Mouse (Mus musculus): Measurements from ENCODE around the gene Hras. TPM values are rescaled to one million over a fixed set of nuclear protein-coding genes. Genes with fewer than 3 reads are reported as not detected.

Gene Hras
- total and polyA plus RNA-seq, 3 experiments, result 29.3 to 38.9 (median 32.7) TPM

- H3K27me3 ChIP-seq (ENCODE audit: insufficient read depth, low read length), result peaks cover 17% of the 10 kb centered on the region
- peaks cover 9% of the 10 kb centered on the region for H3K4me1 ChIP-seq (ENCODE audit: insufficient read depth, low read depth, low read length)
- H3K4me3 ChIP-seq (ENCODE audit: low read depth, low read length), result no peak overlapping the region
- peak; percentile 65 for DNase-seq (ENCODE audit: low spot score)
- ATAC-seq (ENCODE audit: extremely low read depth, insufficient number of reproducible peaks, low FRiP score, poor library complexity, severe bottlenecking), result no peak
- H3K36me3 ChIP-seq (replicated peaks), result no peaks in the 10 kb centered on the region
- no peaks in the 10 kb centered on the region for H3K9me3 ChIP-seq (replicated peaks)
- TF ChIP-seq TAL1 (conservative IDR thresholded peaks at IDR 0.05; ENCODE audit: low read depth, low read length) (no peak), CTCF (IDR thresholded peaks at IDR 0.05; ENCODE audit: low read depth, low read length) (peak; percentile 68; the same call in 1 of the 2 replicates)
These were observed 17.6 kb downstream of the Hras start for GRCm38 (mm10) chr7:141176173-141176572.

DNA sequence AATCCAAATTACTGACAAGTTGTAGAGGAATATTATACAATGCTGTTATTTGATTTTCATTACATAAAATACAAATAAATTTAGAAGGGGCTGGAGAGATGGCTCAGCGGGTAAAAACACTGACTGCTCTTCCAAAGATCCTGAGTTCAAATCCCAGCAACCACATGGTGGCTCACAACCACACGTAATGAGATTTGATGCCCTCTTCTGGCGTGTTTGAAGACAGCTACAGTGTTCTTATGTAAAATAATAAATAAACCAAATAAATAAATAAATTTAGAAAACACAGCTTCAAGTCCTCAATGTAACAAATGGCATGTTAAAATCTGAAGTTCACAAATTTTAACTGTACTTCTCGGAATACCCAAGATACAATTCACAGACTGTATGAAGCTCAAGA, 18.7 kb downstream of the Hras start:
- DNase-seq (ENCODE audit: low spot score), result no peak
- Histone ChIP-seq H3K36me3 (replicated peaks) (no peaks in the 10 kb centered on the region), H3K9me3 (replicated peaks) (no peaks in the 10 kb centered on the region), H3K4me3 (ENCODE audit: low read depth, low read length) (no peak overlapping the region), H3K4me1 (ENCODE audit: insufficient read depth, low read depth, low read length) (peaks cover 19% of the 10 kb centered on the region), H3K27me3 (ENCODE audit: insufficient read depth, low read length) (peaks cover 17% of the 10 kb centered on the region)
- ATAC-seq (ENCODE audit: extremely low read depth, insufficient number of reproducible peaks, low FRiP score, poor library complexity, severe bottlenecking), result no peak
- no peak for TF ChIP-seq GATA2 (IDR thresholded peaks at IDR 0.05; ENCODE audit: borderline replicate concordance, low read depth, low read length)
- no peak for TF ChIP-seq GATA1 (IDR thresholded peaks at IDR 0.05; ENCODE audit: borderline replicate concordance, low read length)
- TF ChIP-seq TAL1 (conservative IDR thresholded peaks at IDR 0.05; ENCODE audit: low read depth, low read length), result no peak
- no peak for TF ChIP-seq POLR2AphosphoS5 (IDR thresholded peaks at IDR 0.05; ENCODE audit: insufficient replicate concordance, low read depth, low read length)
- no peak for TF ChIP-seq CTCF (IDR thresholded peaks at IDR 0.05; ENCODE audit: low read depth, low read length)

DNA sequence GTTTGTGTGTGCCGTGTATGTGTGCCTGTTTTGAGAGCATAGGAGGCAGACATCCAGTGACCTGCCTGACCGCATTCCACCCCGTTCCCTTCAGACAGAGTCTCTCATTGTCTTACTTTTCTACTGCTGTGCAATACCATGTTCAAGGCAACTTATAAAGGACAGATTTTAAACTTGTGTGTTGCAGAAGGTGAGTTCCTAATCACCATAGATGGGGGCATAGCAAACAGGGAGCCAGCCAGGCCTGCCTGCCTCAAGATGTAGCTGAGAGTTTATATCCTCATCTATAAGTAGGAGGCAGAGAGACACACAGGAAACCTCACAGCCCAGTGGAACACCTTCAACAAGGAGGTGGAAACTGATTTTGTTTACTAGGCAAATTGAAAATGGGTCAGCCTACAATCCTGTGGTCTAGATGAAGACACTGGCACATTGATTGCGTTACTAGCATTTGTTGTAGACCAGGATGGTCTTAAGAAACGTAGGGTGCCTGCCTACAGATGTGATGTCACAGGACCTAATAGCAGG, 20.4 kb downstream of the Hras start:
- Histone ChIP-seq H3K4me3 (ENCODE audit: low read depth, low read length) (peak overlapping the region; percentile 71; the same call in 1 of the 2 replicates), H3K4me1 (ENCODE audit: insufficient read depth, low read depth, low read length) (peaks cover 35% of the 10 kb centered on the region), H3K36me3 (replicated peaks) (no peaks in the 10 kb centered on the region), H3K9me3 (replicated peaks) (no peaks in the 10 kb centered on the region), H3K27me3 (ENCODE audit: insufficient read depth, low read length) (peaks cover 11% of the 10 kb centered on the region; the same call in 1 of the 2 replicates)
- TF ChIP-seq POLR2AphosphoS5 (IDR thresholded peaks at IDR 0.05; ENCODE audit: insufficient replicate concordance, low read depth, low read length) (no peak), GATA1 (IDR thresholded peaks at IDR 0.05; ENCODE audit: borderline replicate concordance, low read length) (no peak), CTCF (IDR thresholded peaks at IDR 0.05; ENCODE audit: low read depth, low read length) (no peak), TAL1 (conservative IDR thresholded peaks at IDR 0.05; ENCODE audit: low read depth, low read length) (no peak), GATA2 (IDR thresholded peaks at IDR 0.05; ENCODE audit: borderline replicate concordance, low read depth, low read length) (no peak)
- ATAC-seq (ENCODE audit: extremely low read depth, insufficient number of reproducible peaks, low FRiP score, poor library complexity, severe bottlenecking) (no peak), DNase-seq (ENCODE audit: low spot score) (no peak)

GRCm38 (mm10) chr7:141172116-141173006, 21.4 kb downstream of the Hras start, which contains the start of gene Rnh1:
Gene Rnh1 (minus strand): TSS chr7:141172857.
- Histone ChIP-seq H3K9me3 (replicated peaks) (no peaks in the 10 kb centered on the region), H3K4me1 (ENCODE audit: insufficient read depth, low read depth, low read length) (peaks cover 45% of the 10 kb centered on the region), H3K4me3 (ENCODE audit: low read depth, low read length) (peak within 1 kb of the TSS; percentile 71), H3K36me3 (replicated peaks) (peaks cover 1% of the 10 kb centered on the region), H3K27me3 (ENCODE audit: insufficient read depth, low read length) (peaks cover 4% of the 10 kb centered on the region; the same call in 1 of the 2 replicates)
- TF ChIP-seq POLR2AphosphoS5 (IDR thresholded peaks at IDR 0.05; ENCODE audit: insufficient replicate concordance, low read depth, low read length) (no peak), CTCF (IDR thresholded peaks at IDR 0.05; ENCODE audit: low read depth, low read length) (no peak), GATA2 (IDR thresholded peaks at IDR 0.05; ENCODE audit: borderline replicate concordance, low read depth, low read length) (no peak), TAL1 (conservative IDR thresholded peaks at IDR 0.05; ENCODE audit: low read depth, low read length) (no peak), GATA1 (IDR thresholded peaks at IDR 0.05; ENCODE audit: borderline replicate concordance, low read length) (no peak)
- DNase-seq (ENCODE audit: low spot score) (peak; percentile 71), ATAC-seq (ENCODE audit: extremely low read depth, insufficient number of reproducible peaks, low FRiP score, poor library complexity, severe bottlenecking) (peak; percentile 61)

DNA sequence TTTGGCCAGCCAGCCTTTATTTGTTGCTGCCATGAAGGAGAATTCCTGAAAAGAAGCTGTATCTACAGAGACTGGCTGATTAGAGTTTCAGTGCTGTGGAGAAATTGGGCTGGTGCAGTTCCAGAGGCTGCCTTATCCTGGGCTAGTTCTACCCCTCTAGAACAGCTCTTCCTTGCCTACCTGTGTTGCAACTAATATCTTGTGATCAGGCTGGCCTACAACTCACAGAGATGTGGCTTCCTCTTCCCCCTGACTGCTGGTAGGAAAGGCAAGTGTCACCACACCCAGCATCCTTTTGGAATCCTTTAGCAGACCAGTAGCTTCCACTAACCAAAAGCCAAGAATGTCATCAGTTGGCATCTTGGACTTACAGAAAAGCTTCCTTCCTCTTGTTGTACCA, 23.9 kb downstream of the Hras start:
- DNase-seq (ENCODE audit: low spot score) (no peak), ATAC-seq (ENCODE audit: extremely low read depth, insufficient number of reproducible peaks, low FRiP score, poor library complexity, severe bottlenecking) (no peak)
- peaks cover 4% of the 10 kb centered on the region; the same call in 1 of the 2 replicates for H3K27me3 ChIP-seq (ENCODE audit: insufficient read depth, low read length)
- H3K36me3 ChIP-seq (replicated peaks), result peaks cover 24% of the 10 kb centered on the region
- H3K4me3 ChIP-seq (ENCODE audit: low read depth, low read length), result no peak overlapping the region
- H3K4me1 ChIP-seq (ENCODE audit: insufficient read depth, low read depth, low read length), result peaks cover 61% of the 10 kb centered on the region
- TF ChIP-seq GATA1 (IDR thresholded peaks at IDR 0.05; ENCODE audit: borderline replicate concordance, low read length), result no peak
- no peak for TF ChIP-seq CTCF (IDR thresholded peaks at IDR 0.05; ENCODE audit: low read depth, low read length)
- TF ChIP-seq GATA2 (IDR thresholded peaks at IDR 0.05; ENCODE audit: borderline replicate concordance, low read depth, low read length), result no peak
- TF ChIP-seq TAL1 (conservative IDR thresholded peaks at IDR 0.05; ENCODE audit: low read depth, low read length), result no peak
- no peak for TF ChIP-seq POLR2AphosphoS5 (IDR thresholded peaks at IDR 0.05; ENCODE audit: insufficient replicate concordance, low read depth, low read length)
- no peaks in the 10 kb centered on the region for H3K9me3 ChIP-seq (replicated peaks)

- TF ChIP-seq POLR2AphosphoS5 (IDR thresholded peaks at IDR 0.05; ENCODE audit: insufficient replicate concordance, low read depth, low read length) (no peak), GATA1 (IDR thresholded peaks at IDR 0.05; ENCODE audit: borderline replicate concordance, low read length) (no peak), CTCF (IDR thresholded peaks at IDR 0.05; ENCODE audit: low read depth, low read length) (no peak), GATA2 (IDR thresholded peaks at IDR 0.05; ENCODE audit: borderline replicate concordance, low read depth, low read length) (no peak), TAL1 (conservative IDR thresholded peaks at IDR 0.05; ENCODE audit: low read depth, low read length) (no peak)
- H3K4me3 ChIP-seq (ENCODE audit: low read depth, low read length), result no peak overlapping the region
These were observed 24.5 kb downstream of the Hras start for GRCm38 (mm10) chr7:141169300-141169699.

More at GRCm38 (mm10) chr7:141169300-141169699, 24.5 kb downstream of the Hras start:
- DNase-seq (ENCODE audit: low spot score) (no peak), ATAC-seq (ENCODE audit: extremely low read depth, insufficient number of reproducible peaks, low FRiP score, poor library complexity, severe bottlenecking) (no peak)
- Histone ChIP-seq H3K27me3 (ENCODE audit: insufficient read depth, low read length) (peaks cover 4% of the 10 kb centered on the region; the same call in 1 of the 2 replicates), H3K4me1 (ENCODE audit: insufficient read depth, low read depth, low read length) (peaks cover 65% of the 10 kb centered on the region), H3K9me3 (replicated peaks) (no peaks in the 10 kb centered on the region), H3K36me3 (replicated peaks) (peaks cover 29% of the 10 kb centered on the region)
